Mouse (Mus musculus) midbrain, embryonic 16.5 days (tissue): Measurements from ENCODE around the gene Sppl3. TPM values are rescaled to one million over a fixed set of nuclear protein-coding genes. Genes with fewer than 3 reads are reported as not detected.

Experiments
- ATAC-seq: fragments of 200-750 bp; cut with Nextera tagmentation; 2 replicates; pipeline ENCODE4 v1.8.0; 2017; ENCODE audit warnings: moderate TSS enrichment
- H3K27ac ChIP-seq: fragments of 300-500 bp; sonication (generic); 2 replicates; pipeline ENCODE4 v1.5.1; 2014; ENCODE audit warnings: mild to moderate bottlenecking, low read length, mixed read lengths
- H3K27me3 ChIP-seq: fragments of 300-500 bp; sonication (generic); 2 replicates; pipeline ENCODE4 v1.6.1; 2014; ENCODE audit warnings: low read depth, low read length, mixed read lengths; ENCODE audit not compliant: control insufficient read depth, insufficient read depth
- H3K36me3 ChIP-seq: fragments of 300-500 bp; sonication (generic); 2 replicates; pipeline ENCODE4 v1.6.1; 2014; ENCODE audit warnings: mild to moderate bottlenecking, low read length, moderate library complexity, mixed read lengths; ENCODE audit not compliant: control insufficient read depth, insufficient read depth
- H3K4me1 ChIP-seq: fragments of 300-500 bp; sonication (generic); 2 replicates; pipeline ENCODE4 v1.6.1; 2014; ENCODE audit warnings: mild to moderate bottlenecking, low read length, mixed read lengths; ENCODE audit not compliant: control insufficient read depth, insufficient read depth
- H3K4me2 ChIP-seq: fragments of 300-500 bp; sonication (generic); 2 replicates; pipeline ENCODE4 v1.6.1; 2014; ENCODE audit warnings: mild to moderate bottlenecking, low read length, mixed read lengths
- H3K4me3 ChIP-seq: fragments of 300-500 bp; sonication (generic); 2 replicates; pipeline ENCODE4 v1.5.1; 2014; ENCODE audit warnings: low read depth, mild to moderate bottlenecking, low read length, moderate library complexity, mixed read lengths
- H3K9ac ChIP-seq: fragments of 300-500 bp; sonication (generic); 2 replicates; pipeline ENCODE4 v1.6.1; 2014; ENCODE audit warnings: low read depth, low read length, mixed read lengths
- H3K9me3 ChIP-seq: fragments of 300-500 bp; sonication (generic); replicated peaks from 2 replicates; pipeline ENCODE4 v1.6.1; 2014; ENCODE audit warnings: mild to moderate bottlenecking, low read length, mixed read lengths; ENCODE audit not compliant: control insufficient read depth, poor library complexity, severe bottlenecking
- WGBS: fragments of 180-500 bp; shearing (Covaris S2); extraction: QIAGEN DNeasy Blood & Tissue Kit; methylation state at CpG from one replicate; pipeline ENCODE4 v1.1.7; 2014; 5-methylcytosine and 5-hydroxymethylcytosine counted together
- polyA plus RNA-seq: library from polyadenylated mRNA; unstranded; fragments of >200 nt; fragmentation: Nextera tagmentation; extraction: Ambion mirVana; gene quantifications from 2 replicates; pipeline ENCODE4 v1.2.1, GENCODE M21; 2015

Gene Sppl3
- polyA plus RNA-seq, 1 experiment from 2014 or later, result 18.2 TPM

GRCm38 (mm10) chr5:114985074-114985473, 25.9 kb upstream of the Sppl3 start:
- Histone ChIP-seq H3K9me3 (no peaks in the 10 kb centered on the region), H3K27ac (no peak overlapping the region), H3K9ac (no peak overlapping the region), H3K36me3 (no peaks in the 10 kb centered on the region), H3K4me2 (no peak overlapping the region), H3K4me1 (no peaks in the 10 kb centered on the region; the same call in 1 of the 2 replicates), H3K4me3 (no peak overlapping the region), H3K27me3 (0 out of 2 replicates have a peak, but pooled peaks cover 2% of the 10 kb centered on the region)
- ATAC-seq, result no peak

GRCm38 (mm10) chr5:114996447-114996846, 14.5 kb upstream of the Sppl3 start:
- 83% methylated on average over 16 of the region's 16 CpGs for WGBS
- Histone ChIP-seq H3K9ac (no peak overlapping the region), H3K9me3 (no peaks in the 10 kb centered on the region), H3K4me3 (no peak overlapping the region), H3K27ac (no peak overlapping the region), H3K4me2 (no peak overlapping the region), H3K4me1 (no peaks in the 10 kb centered on the region), H3K27me3 (no peaks in the 10 kb centered on the region), H3K36me3 (no peaks in the 10 kb centered on the region)
- no peak for ATAC-seq

- H3K4me2 ChIP-seq, result no peak overlapping the region
- no peak overlapping the region for H3K9ac ChIP-seq
- ATAC-seq, result no peak
- H3K4me1 ChIP-seq, result no peaks in the 10 kb centered on the region
- no peak overlapping the region for H3K27ac ChIP-seq
- no peaks in the 10 kb centered on the region for H3K27me3 ChIP-seq
- H3K9me3 ChIP-seq, result no peaks in the 10 kb centered on the region
- WGBS, result 79% methylated on average over 6 of the region's 6 CpGs
- no peaks in the 10 kb centered on the region for H3K36me3 ChIP-seq
- no peak overlapping the region for H3K4me3 ChIP-seq
These were observed 13.6 kb upstream of the Sppl3 start for GRCm38 (mm10) chr5:114997327-114997726.

GRCm38 (mm10) chr5:115000503-115000902, 10.4 kb upstream of the Sppl3 start:
- Histone ChIP-seq H3K27ac (no peak overlapping the region), H3K4me3 (no peak overlapping the region), H3K36me3 (no peaks in the 10 kb centered on the region), H3K9me3 (no peaks in the 10 kb centered on the region), H3K27me3 (no peaks in the 10 kb centered on the region), H3K4me2 (no peak overlapping the region), H3K9ac (no peak overlapping the region), H3K4me1 (no peaks in the 10 kb centered on the region)
- ATAC-seq, result no peak
- 81% methylated on average over 2 of the region's 2 CpGs for WGBS

- Histone ChIP-seq H3K4me2 (no peak overlapping the region), H3K9ac (no peak overlapping the region), H3K4me1 (no peaks in the 10 kb centered on the region), H3K36me3 (no peaks in the 10 kb centered on the region), H3K9me3 (no peaks in the 10 kb centered on the region), H3K27me3 (no peaks in the 10 kb centered on the region), H3K27ac (no peak overlapping the region), H3K4me3 (no peak overlapping the region)
- WGBS, result 67% methylated on average over 8 of the region's 8 CpGs
- ATAC-seq, result no peak
These were observed 9.5 kb upstream of the Sppl3 start for GRCm38 (mm10) chr5:115001464-115001863.

- 84% methylated on average over 6 of the region's 6 CpGs for WGBS
- Histone ChIP-seq H3K27ac (no peak overlapping the region), H3K4me1 (no peaks in the 10 kb centered on the region), H3K4me3 (no peak overlapping the region), H3K4me2 (no peak overlapping the region), H3K36me3 (no peaks in the 10 kb centered on the region), H3K9me3 (no peaks in the 10 kb centered on the region), H3K9ac (no peak overlapping the region), H3K27me3 (no peaks in the 10 kb centered on the region)
- no peak for ATAC-seq
These were observed 8.2 kb upstream of the Sppl3 start for GRCm38 (mm10) chr5:115002781-115003180.

- H3K4me2 ChIP-seq, result no peak overlapping the region
- WGBS, result 80% methylated on average over 13 of the region's 13 CpGs
- H3K4me1 ChIP-seq, result no peaks in the 10 kb centered on the region
- no peaks in the 10 kb centered on the region for H3K27me3 ChIP-seq
- ATAC-seq, result no peak
- no peaks in the 10 kb centered on the region for H3K9me3 ChIP-seq
- H3K9ac ChIP-seq, result no peak overlapping the region
- H3K4me3 ChIP-seq, result no peak overlapping the region
- no peaks in the 10 kb centered on the region for H3K36me3 ChIP-seq
- H3K27ac ChIP-seq, result no peak overlapping the region
These were observed 7.6 kb upstream of the Sppl3 start for GRCm38 (mm10) chr5:115003224-115003873.

- Histone ChIP-seq H3K4me3 (no peak overlapping the region), H3K36me3 (no peaks in the 10 kb centered on the region)
- 78% methylated on average over 5 of the region's 5 CpGs for WGBS
These were observed 3.2 kb upstream of the Sppl3 start for GRCm38 (mm10) chr5:115007768-115008167.

GRCm38 (mm10) chr5:115008307-115008706, 2.6 kb upstream of the Sppl3 start:
- Histone ChIP-seq H3K4me2 (no peak overlapping the region), H3K9ac (no peak overlapping the region), H3K36me3 (no peaks in the 10 kb centered on the region), H3K9me3 (no peaks in the 10 kb centered on the region), H3K27ac (no peak overlapping the region), H3K4me3 (no peak overlapping the region), H3K27me3 (no peaks in the 10 kb centered on the region), H3K4me1 (peaks cover 15% of the 10 kb centered on the region)
- 91% methylated on average over 7 of the region's 7 CpGs for WGBS
- ATAC-seq, result no peak

More at GRCm38 (mm10) chr5:115007768-115008167, 3.2 kb upstream of the Sppl3 start:
- no peaks in the 10 kb centered on the region for H3K27me3 ChIP-seq
- H3K4me2 ChIP-seq, result no peak overlapping the region
- H3K9ac ChIP-seq, result no peak overlapping the region
- H3K4me1 ChIP-seq, result peaks cover 9% of the 10 kb centered on the region
- no peak overlapping the region for H3K27ac ChIP-seq
- no peaks in the 10 kb centered on the region for H3K9me3 ChIP-seq
- no peak for ATAC-seq
